1 mouse cellular context compared by ENCODE assay signal in genomic region chr4:148038600-148039253, GRCm38 (mm10).
TF ChIP-seq lines count a peak whose summit lies in the region.

Gene Clcn6 (minus strand): TSS chr4:148038821.
Gene Mthfr (plus strand): TSS chr4:148039077.

TF ChIP-seq in MEL, 35 proteins besides CTCF, POLR2A, EP300 and RAD21 (continued from another document):
- TF ChIP-seq NRF1 (IDR thresholded peaks at IDR 0.05; ENCODE audit: insufficient read depth, low read depth, low read length, poor library complexity, severe bottlenecking) (0 out of 2 replicates have a peak, but pooled peaks have one; percentile 32), CHD2 (IDR thresholded peaks at IDR 0.05; ENCODE audit: low read length) (no peak), ZNF384 (IDR thresholded peaks at IDR 0.05; ENCODE audit: low read depth, low read length) (no peak), NELFE (IDR thresholded peaks at IDR 0.05; ENCODE audit: low read depth, low read length) (peak; percentile 61), HCFC1 (IDR thresholded peaks at IDR 0.05; ENCODE audit: low read depth, low read length) (peak; percentile 93), ZC3H11A (IDR thresholded peaks at IDR 0.05; ENCODE audit: low read depth, low read length) (no peak), KAT2A (conservative IDR thresholded peaks at IDR 0.05; ENCODE audit: low read depth, low read length) (no peak; the same call in 1 of the 2 replicates), GABPA (IDR thresholded peaks at IDR 0.05; ENCODE audit: low read depth, low read length) (no peak), ELF1 (IDR thresholded peaks at IDR 0.05; ENCODE audit: low read depth, low read length) (peak; percentile 87), ZKSCAN1 (IDR thresholded peaks at IDR 0.05; ENCODE audit: low read depth, low read length) (no peak), MEF2A (IDR thresholded peaks at IDR 0.05; ENCODE audit: extremely low read depth, insufficient replicate concordance, low read depth, low read length, poor library complexity, severe bottlenecking) (no peak), ETS1 (IDR thresholded peaks at IDR 0.05; ENCODE audit: low read depth, low read length) (peak; percentile 70; the same call in 1 of the 2 replicates)
TF ChIP-seq in MEL: peak in this region for 15.
